Mouse (Mus musculus) small intestine, adult 2 months (tissue): ENCODE results near the gene Nr5a1.

ENCODE experiments used
- CTCF ChIP-seq: fragments of 200-500 bp; IDR thresholded peaks from 2 replicates; pipeline ENCODE4 v1.5.1; 2012; ENCODE audit warnings: low read depth, mild to moderate bottlenecking, control low read depth, inconsistent platforms, low read length, moderate library complexity, mixed read lengths; ENCODE audit not compliant: insufficient replicate concordance, insufficient read length; ENCODE audit errors: extremely low read depth
- POLR2A ChIP-seq: fragments of 200-500 bp; IDR thresholded peaks from 2 replicates; pipeline ENCODE4 v1.6.1; 2012; ENCODE audit warnings: low read depth, mild to moderate bottlenecking, control low read depth, inconsistent platforms, low read length, moderate library complexity

- TF ChIP-seq POLR2A, result no peak
- no peak for TF ChIP-seq CTCF
Measured at GRCm38 (mm10) chr2:38653694-38654093, 60.6 kb downstream of the Nr5a1 start.
